Mouse (Mus musculus): Measurements from ENCODE around the gene St6galnac3. TPM values are rescaled to one million over a fixed set of nuclear protein-coding genes. Genes with fewer than 3 reads are reported as not detected.

St6galnac3 gene
- polyA plus RNA-seq, 1 experiment from 2014 or later, result 34.4 TPM

DNA sequence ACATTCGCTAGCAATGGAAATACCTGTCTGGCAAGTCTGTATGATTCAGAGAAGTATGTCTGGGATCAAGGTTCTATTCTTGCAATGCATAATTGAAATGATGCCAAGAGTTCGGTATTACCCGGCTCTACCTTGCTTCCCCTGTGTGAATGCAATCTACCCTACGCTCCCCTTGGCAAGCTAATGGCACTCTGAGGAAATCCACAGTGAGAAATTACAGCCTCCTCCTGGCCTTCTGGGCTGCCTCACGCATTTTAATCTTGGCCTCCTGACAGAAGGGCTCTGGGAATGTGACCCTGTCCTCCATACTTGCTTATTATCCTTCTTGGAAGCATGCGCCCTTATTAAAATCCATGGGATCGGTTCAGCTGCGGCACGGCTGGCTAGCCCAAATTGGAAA lies 235.3 kb downstream of the St6galnac3 start:
- DNase-seq (ENCODE audit: low spot score) (no peak), ATAC-seq (replicated peaks; ENCODE audit: low FRiP score, low read depth) (no peak)
- no peaks in the 10 kb centered on the region for H3K36me3 ChIP-seq (ENCODE audit: insufficient read depth, low read length)
- H3K27ac ChIP-seq, result no peak overlapping the region
- H3K9me3 ChIP-seq (replicated peaks; ENCODE audit: low read length), result no peaks in the 10 kb centered on the region
- 73% methylated on average over 9 of the region's 9 CpGs for WGBS
- H3K4me2 ChIP-seq (ENCODE audit: low read length), result no peak overlapping the region
- no peak overlapping the region for H3K9ac ChIP-seq (ENCODE audit: low read depth, low read length)
- no peaks in the 10 kb centered on the region for H3K4me1 ChIP-seq (replicated peaks; ENCODE audit: insufficient read depth, low read length)
- H3K27me3 ChIP-seq (ENCODE audit: insufficient read depth, low read length), result no peaks in the 10 kb centered on the region
- no peak overlapping the region for H3K4me3 ChIP-seq (replicated peaks; ENCODE audit: low read depth, low read length)
- TF ChIP-seq CTCF (IDR thresholded peaks at IDR 0.05; ENCODE audit: low read depth), result no peak

DNA sequence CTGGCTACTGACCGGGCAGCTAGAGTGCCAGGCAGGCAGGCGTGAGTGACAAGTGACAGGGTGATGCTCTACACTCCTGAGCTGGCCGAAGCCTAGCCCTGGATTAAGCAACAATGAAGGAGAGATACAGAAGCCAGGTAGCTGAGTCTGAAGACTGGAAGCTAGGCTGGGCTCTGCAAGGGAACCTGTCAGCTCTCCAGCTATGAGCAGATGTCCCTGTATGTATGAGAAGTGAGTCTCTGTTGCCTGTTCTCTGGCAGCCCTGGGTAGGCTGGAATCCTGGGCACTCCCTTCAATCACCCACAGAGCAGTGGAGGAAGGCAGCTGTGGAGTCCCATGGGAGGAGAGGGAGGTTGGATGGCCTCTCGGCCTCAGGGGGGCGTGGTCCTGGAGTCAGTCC lies 236.0 kb downstream of the St6galnac3 start:
- Histone ChIP-seq H3K4me2 (ENCODE audit: low read length) (no peak overlapping the region), H3K27ac (no peak overlapping the region), H3K9me3 (replicated peaks; ENCODE audit: low read length) (no peaks in the 10 kb centered on the region), H3K4me1 (replicated peaks; ENCODE audit: insufficient read depth, low read length) (no peaks in the 10 kb centered on the region), H3K27me3 (ENCODE audit: insufficient read depth, low read length) (no peaks in the 10 kb centered on the region), H3K36me3 (ENCODE audit: insufficient read depth, low read length) (no peaks in the 10 kb centered on the region), H3K9ac (ENCODE audit: low read depth, low read length) (no peak overlapping the region), H3K4me3 (replicated peaks; ENCODE audit: low read depth, low read length) (no peak overlapping the region)
- TF ChIP-seq CTCF (IDR thresholded peaks at IDR 0.05; ENCODE audit: low read depth), result no peak
- DNase-seq (ENCODE audit: low spot score), result no peak
- no peak for ATAC-seq (replicated peaks; ENCODE audit: low FRiP score, low read depth)
- 84% methylated on average over 5 of the region's 5 CpGs for WGBS

DNA sequence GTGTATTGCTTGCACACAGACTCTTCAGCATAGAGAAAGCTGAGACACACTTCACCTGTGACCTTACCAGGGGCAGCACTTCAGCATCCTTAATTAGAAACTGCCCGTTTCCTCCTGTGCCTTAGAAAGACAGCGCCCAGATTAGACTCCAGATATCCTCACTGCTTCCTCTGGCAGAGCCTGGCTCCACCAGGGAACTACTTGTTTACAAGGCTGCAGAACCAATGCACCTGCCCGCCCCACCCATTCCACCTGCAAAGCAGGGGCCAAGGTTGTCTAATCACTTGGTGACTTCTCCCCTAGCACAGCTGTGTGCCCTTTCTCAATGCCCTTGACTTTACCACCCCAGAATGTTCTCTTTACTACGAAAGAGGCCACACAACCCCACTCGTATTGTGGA lies 239.8 kb downstream of the St6galnac3 start:
- Histone ChIP-seq H3K9me3 (replicated peaks; ENCODE audit: low read length) (no peaks in the 10 kb centered on the region), H3K27ac (no peak overlapping the region), H3K4me3 (replicated peaks; ENCODE audit: low read depth, low read length) (no peak overlapping the region), H3K27me3 (ENCODE audit: insufficient read depth, low read length) (no peaks in the 10 kb centered on the region), H3K9ac (ENCODE audit: low read depth, low read length) (no peak overlapping the region), H3K4me2 (ENCODE audit: low read length) (no peak overlapping the region), H3K36me3 (ENCODE audit: insufficient read depth, low read length) (no peaks in the 10 kb centered on the region), H3K4me1 (replicated peaks; ENCODE audit: insufficient read depth, low read length) (no peaks in the 10 kb centered on the region)
- ATAC-seq (replicated peaks; ENCODE audit: low FRiP score, low read depth) (no peak), DNase-seq (ENCODE audit: low spot score) (no peak)
- TF ChIP-seq CTCF (IDR thresholded peaks at IDR 0.05; ENCODE audit: low read depth), result no peak
- 78% methylated on average over 5 of the region's 5 CpGs for WGBS

DNA sequence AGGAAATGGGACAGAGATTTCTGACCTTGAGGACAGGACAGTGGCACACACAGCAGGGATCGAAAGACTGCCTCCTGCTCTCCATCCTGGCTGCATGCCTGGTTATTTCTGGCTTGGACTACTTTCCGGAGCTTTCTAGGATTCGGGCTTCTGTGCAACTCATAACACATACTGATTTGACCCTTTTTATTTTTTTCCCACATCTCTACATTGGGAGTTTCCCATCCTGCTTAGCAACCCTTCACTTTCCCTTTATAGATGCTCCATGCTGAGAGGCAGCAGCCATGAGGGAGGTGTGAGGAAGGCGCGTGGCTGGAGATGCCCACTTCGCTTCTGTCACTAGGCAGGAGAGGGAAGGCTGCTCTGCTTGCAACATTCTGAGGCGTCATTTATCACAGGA lies 240.3 kb downstream of the St6galnac3 start:
- no peak for DNase-seq (ENCODE audit: low spot score)
- H3K9me3 ChIP-seq (replicated peaks; ENCODE audit: low read length), result no peaks in the 10 kb centered on the region
- no peak for ATAC-seq (replicated peaks; ENCODE audit: low FRiP score, low read depth)
- WGBS, result 74% methylated on average over 7 of the region's 7 CpGs
- H3K27me3 ChIP-seq (ENCODE audit: insufficient read depth, low read length), result no peaks in the 10 kb centered on the region
- no peak overlapping the region for H3K27ac ChIP-seq
- TF ChIP-seq CTCF (IDR thresholded peaks at IDR 0.05; ENCODE audit: low read depth), result no peak
- no peaks in the 10 kb centered on the region for H3K4me1 ChIP-seq (replicated peaks; ENCODE audit: insufficient read depth, low read length)
- no peaks in the 10 kb centered on the region for H3K36me3 ChIP-seq (ENCODE audit: insufficient read depth, low read length)
- no peak overlapping the region for H3K4me3 ChIP-seq (replicated peaks; ENCODE audit: low read depth, low read length)
- H3K4me2 ChIP-seq (ENCODE audit: low read length), result no peak overlapping the region
- H3K9ac ChIP-seq (ENCODE audit: low read depth, low read length), result no peak overlapping the region

DNA sequence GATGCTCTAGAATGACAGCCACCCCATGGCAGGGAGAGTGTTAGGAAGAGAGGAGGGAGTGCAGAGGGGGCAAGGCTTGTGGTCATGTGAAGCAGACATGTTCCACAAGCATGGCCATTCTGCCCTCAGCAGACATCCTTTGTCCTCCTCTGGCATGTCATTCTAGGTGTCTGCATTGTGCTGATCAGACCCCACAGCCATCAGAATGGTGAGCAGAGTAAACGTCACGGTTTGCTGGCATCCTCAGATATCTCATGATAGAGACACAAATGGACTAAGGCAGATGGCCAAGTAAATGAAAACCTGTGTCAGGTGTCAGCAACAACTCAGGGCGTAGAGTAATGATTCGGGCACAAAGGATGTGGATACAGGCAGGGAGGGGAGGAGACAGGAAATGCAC lies 241.3 kb downstream of the St6galnac3 start:
- H3K4me2 ChIP-seq (ENCODE audit: low read length), result no peak overlapping the region
- 87% methylated on average over 4 of the region's 4 CpGs for WGBS

DNA sequence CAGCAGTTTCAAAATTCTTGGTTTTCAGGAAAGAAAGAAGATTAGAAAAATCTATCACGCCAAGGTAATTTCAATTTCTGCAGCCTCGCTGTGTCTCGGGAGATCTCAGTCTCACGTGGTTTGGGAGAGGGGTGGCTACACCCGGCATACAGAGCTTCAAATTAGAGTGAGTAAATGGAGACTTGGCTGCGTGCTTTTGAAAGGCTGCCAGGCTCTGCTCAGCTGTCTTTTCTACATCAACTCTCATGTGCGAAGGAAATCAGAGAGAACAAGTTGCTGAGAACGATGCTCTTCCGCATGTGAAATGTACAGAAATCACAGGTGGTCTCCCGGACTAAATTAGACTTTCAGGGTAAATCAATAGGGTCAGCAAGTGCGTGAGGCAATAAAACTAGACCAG lies 242.9 kb downstream of the St6galnac3 start:
- Histone ChIP-seq H3K9ac (ENCODE audit: low read depth, low read length) (no peak overlapping the region), H3K4me3 (replicated peaks; ENCODE audit: low read depth, low read length) (no peak overlapping the region), H3K9me3 (replicated peaks; ENCODE audit: low read length) (no peaks in the 10 kb centered on the region), H3K27me3 (ENCODE audit: insufficient read depth, low read length) (no peaks in the 10 kb centered on the region), H3K36me3 (ENCODE audit: insufficient read depth, low read length) (no peaks in the 10 kb centered on the region), H3K27ac (no peak overlapping the region), H3K4me1 (replicated peaks; ENCODE audit: insufficient read depth, low read length) (no peaks in the 10 kb centered on the region), H3K4me2 (ENCODE audit: low read length) (no peak overlapping the region)
- 59% methylated on average over 11 of the region's 11 CpGs for WGBS
- no peak for DNase-seq (ENCODE audit: low spot score)
- no peak for TF ChIP-seq CTCF (IDR thresholded peaks at IDR 0.05; ENCODE audit: low read depth)
- ATAC-seq (replicated peaks; ENCODE audit: low FRiP score, low read depth), result no peak

More for the DNA sequence above, 241.3 kb downstream of the St6galnac3 start:
- Histone ChIP-seq H3K4me1 (replicated peaks; ENCODE audit: insufficient read depth, low read length) (no peaks in the 10 kb centered on the region), H3K9ac (ENCODE audit: low read depth, low read length) (no peak overlapping the region), H3K9me3 (replicated peaks; ENCODE audit: low read length) (no peaks in the 10 kb centered on the region), H3K27me3 (ENCODE audit: insufficient read depth, low read length) (no peaks in the 10 kb centered on the region), H3K36me3 (ENCODE audit: insufficient read depth, low read length) (no peaks in the 10 kb centered on the region), H3K4me3 (replicated peaks; ENCODE audit: low read depth, low read length) (no peak overlapping the region), H3K27ac (no peak overlapping the region)
- DNase-seq (ENCODE audit: low spot score) (no peak), ATAC-seq (replicated peaks; ENCODE audit: low FRiP score, low read depth) (no peak)
- TF ChIP-seq CTCF (IDR thresholded peaks at IDR 0.05; ENCODE audit: low read depth), result no peak

DNA sequence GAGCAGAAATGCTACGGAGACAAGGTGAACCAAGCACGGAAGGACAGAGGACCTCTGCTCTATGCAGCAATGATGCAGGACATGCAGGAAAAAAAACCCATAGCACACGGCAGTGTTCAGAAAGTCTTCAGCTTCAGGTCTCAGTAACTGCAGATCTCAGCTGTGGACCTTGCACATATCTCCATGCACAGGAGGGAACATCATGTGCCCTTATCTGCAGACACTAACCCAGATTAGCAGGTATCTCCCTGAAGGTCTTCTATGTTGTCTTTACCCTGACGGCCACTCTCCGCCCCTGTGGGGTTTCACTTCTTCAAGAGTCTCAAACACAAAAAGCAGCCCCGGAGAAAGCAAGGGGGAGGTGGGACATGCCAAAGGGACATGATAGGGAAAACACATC lies 244.0 kb downstream of the St6galnac3 start:
- Histone ChIP-seq H3K36me3 (ENCODE audit: insufficient read depth, low read length) (no peaks in the 10 kb centered on the region), H3K27ac (no peak overlapping the region), H3K9me3 (replicated peaks; ENCODE audit: low read length) (no peaks in the 10 kb centered on the region), H3K4me2 (ENCODE audit: low read length) (no peak overlapping the region), H3K9ac (ENCODE audit: low read depth, low read length) (no peak overlapping the region), H3K4me1 (replicated peaks; ENCODE audit: insufficient read depth, low read length) (no peaks in the 10 kb centered on the region), H3K4me3 (replicated peaks; ENCODE audit: low read depth, low read length) (no peak overlapping the region), H3K27me3 (ENCODE audit: insufficient read depth, low read length) (no peaks in the 10 kb centered on the region)
- no peak for TF ChIP-seq CTCF (IDR thresholded peaks at IDR 0.05; ENCODE audit: low read depth)
- ATAC-seq (replicated peaks; ENCODE audit: low FRiP score, low read depth) (no peak), DNase-seq (ENCODE audit: low spot score) (no peak)
- WGBS, result 93% methylated on average over 6 of the region's 6 CpGs

Measured in kidney, postnatal 0 days (tissue).